Mouse (Mus musculus): ENCODE data around the gene Anks1. TPM values are rescaled to one million over a fixed set of nuclear protein-coding genes. Genes with fewer than 3 reads are reported as not detected.

Anks1 gene
- polyA plus RNA-seq, 1 experiment from 2014 or later: 18.7 TPM

- peaks cover 18% of the 10 kb centered on the region for H3K36me3 ChIP-seq (ENCODE audit: insufficient read depth)
- peak overlapping the region; percentile 20 for H3K4me3 ChIP-seq (ENCODE audit: low read depth, low read length)
- peak overlapping the region; percentile 58 for H3K4me2 ChIP-seq
- no peak for TF ChIP-seq CTCF (IDR thresholded peaks at IDR 0.05; ENCODE audit: low read depth)
- peaks cover 31% of the 10 kb centered on the region for H3K4me1 ChIP-seq (ENCODE audit: insufficient read depth)
- H3K9ac ChIP-seq: peak overlapping the region; percentile 44; the same call in 1 of the 2 replicates
- no peaks in the 10 kb centered on the region for H3K27me3 ChIP-seq (ENCODE audit: insufficient read depth, low read length)
- DNase-seq (peak; percentile 20), ATAC-seq (ENCODE audit: insufficient read depth) (no peak)
- WGBS: 55% methylated on average over 8 of the region's 8 CpGs
- peak overlapping the region; percentile 97; the same call in 1 of the 2 replicates for H3K27ac ChIP-seq (ENCODE audit: low read depth)
- no peaks in the 10 kb centered on the region for H3K9me3 ChIP-seq (ENCODE audit: low read depth, low read length)
Measured at GRCm38 (mm10) chr17:28008565-28008981, 99.5 kb downstream of the Anks1 start.

- Histone ChIP-seq H3K9me3 (ENCODE audit: low read depth, low read length) (no peaks in the 10 kb centered on the region), H3K4me1 (ENCODE audit: insufficient read depth) (peaks cover 36% of the 10 kb centered on the region), H3K4me3 (ENCODE audit: low read depth, low read length) (peak overlapping the region; percentile 20; the same call in 1 of the 2 replicates), H3K27ac (ENCODE audit: low read depth) (no peak overlapping the region), H3K27me3 (ENCODE audit: insufficient read depth, low read length) (no peaks in the 10 kb centered on the region), H3K36me3 (ENCODE audit: insufficient read depth) (peaks cover 18% of the 10 kb centered on the region; the same call in 1 of the 2 replicates), H3K9ac (0 out of 2 replicates have a peak overlapping the region, but pooled peaks have one; percentile 4), H3K4me2 (peak overlapping the region; percentile 58)
- ATAC-seq (ENCODE audit: insufficient read depth): no peak
- WGBS: 76% methylated on average over 10 of the region's 10 CpGs
- no peak for TF ChIP-seq CTCF (IDR thresholded peaks at IDR 0.05; ENCODE audit: low read depth)
- DNase-seq: no peak
Measured at GRCm38 (mm10) chr17:28009066-28009715, 100.1 kb downstream of the Anks1 start.

- Histone ChIP-seq H3K4me1 (ENCODE audit: insufficient read depth) (peaks cover 41% of the 10 kb centered on the region), H3K4me2 (peak overlapping the region; percentile 58), H3K27ac (ENCODE audit: low read depth) (no peak overlapping the region), H3K9me3 (ENCODE audit: low read depth, low read length) (no peaks in the 10 kb centered on the region), H3K4me3 (ENCODE audit: low read depth, low read length) (no peak overlapping the region), H3K27me3 (ENCODE audit: insufficient read depth, low read length) (no peaks in the 10 kb centered on the region), H3K9ac (no peak overlapping the region), H3K36me3 (ENCODE audit: insufficient read depth) (peaks cover 18% of the 10 kb centered on the region; the same call in 1 of the 2 replicates)
- ATAC-seq (ENCODE audit: insufficient read depth) (no peak), DNase-seq (no peak)
- 82% methylated on average over 7 of the region's 7 CpGs for WGBS
- no peak for TF ChIP-seq CTCF (IDR thresholded peaks at IDR 0.05; ENCODE audit: low read depth)
Measured at GRCm38 (mm10) chr17:28009716-28010114, 100.6 kb downstream of the Anks1 start.

- Histone ChIP-seq H3K9me3 (ENCODE audit: low read depth, low read length) (no peaks in the 10 kb centered on the region), H3K27me3 (ENCODE audit: insufficient read depth, low read length) (no peaks in the 10 kb centered on the region), H3K9ac (no peak overlapping the region), H3K4me2 (no peak overlapping the region), H3K4me1 (ENCODE audit: insufficient read depth) (peaks cover 43% of the 10 kb centered on the region), H3K27ac (ENCODE audit: low read depth) (no peak overlapping the region), H3K36me3 (ENCODE audit: insufficient read depth) (peaks cover 18% of the 10 kb centered on the region; the same call in 1 of the 2 replicates), H3K4me3 (ENCODE audit: low read depth, low read length) (no peak overlapping the region)
- DNase-seq (no peak), ATAC-seq (ENCODE audit: insufficient read depth) (no peak)
- no peak for TF ChIP-seq CTCF (IDR thresholded peaks at IDR 0.05; ENCODE audit: low read depth)
- WGBS: 92% methylated on average over 2 of the region's 2 CpGs
Measured at GRCm38 (mm10) chr17:28010925-28011324, 101.8 kb downstream of the Anks1 start.

GRCm38 (mm10) chr17:28012851-28013250 is 103.7 kb downstream of the Anks1 start:
- no peak for TF ChIP-seq CTCF (IDR thresholded peaks at IDR 0.05; ENCODE audit: low read depth)
- Histone ChIP-seq H3K36me3 (ENCODE audit: insufficient read depth) (peaks cover 18% of the 10 kb centered on the region; the same call in 1 of the 2 replicates), H3K4me3 (ENCODE audit: low read depth, low read length) (no peak overlapping the region), H3K27ac (ENCODE audit: low read depth) (peak overlapping the region; percentile 95), H3K9me3 (ENCODE audit: low read depth, low read length) (no peaks in the 10 kb centered on the region), H3K27me3 (ENCODE audit: insufficient read depth, low read length) (no peaks in the 10 kb centered on the region), H3K4me1 (ENCODE audit: insufficient read depth) (peaks cover 28% of the 10 kb centered on the region), H3K9ac (peak overlapping the region; percentile 5; the same call in 1 of the 2 replicates), H3K4me2 (peak overlapping the region; percentile 32)
- WGBS: 50% methylated on average over 6 of the region's 6 CpGs
- DNase-seq (peak; percentile 13), ATAC-seq (ENCODE audit: insufficient read depth) (no peak)

- peaks cover 24% of the 10 kb centered on the region for H3K4me1 ChIP-seq (ENCODE audit: insufficient read depth)
- 15% methylated on average over 11 of the region's 12 CpGs for WGBS
- no peaks in the 10 kb centered on the region for H3K27me3 ChIP-seq (ENCODE audit: insufficient read depth, low read length)
- TF ChIP-seq CTCF (IDR thresholded peaks at IDR 0.05; ENCODE audit: low read depth): peak; percentile 92
- H3K9me3 ChIP-seq (ENCODE audit: low read depth, low read length): no peaks in the 10 kb centered on the region
- peak overlapping the region; percentile 5; the same call in 1 of the 2 replicates for H3K9ac ChIP-seq
- H3K36me3 ChIP-seq (ENCODE audit: insufficient read depth): peaks cover 14% of the 10 kb centered on the region; the same call in 1 of the 2 replicates
- peak overlapping the region; percentile 95 for H3K27ac ChIP-seq (ENCODE audit: low read depth)
- DNase-seq: peak; percentile 93
- ATAC-seq (ENCODE audit: insufficient read depth): peak; percentile 90
- peak overlapping the region; percentile 32 for H3K4me2 ChIP-seq
- no peak overlapping the region for H3K4me3 ChIP-seq (ENCODE audit: low read depth, low read length)
Measured at GRCm38 (mm10) chr17:28013259-28013875, 104.3 kb downstream of the Anks1 start.

- Histone ChIP-seq H3K4me2 (peak overlapping the region; percentile 7; the same call in 1 of the 2 replicates), H3K9ac (no peak overlapping the region), H3K9me3 (ENCODE audit: low read depth, low read length) (no peaks in the 10 kb centered on the region), H3K36me3 (ENCODE audit: insufficient read depth) (peaks cover 13% of the 10 kb centered on the region; the same call in 1 of the 2 replicates), H3K27me3 (ENCODE audit: insufficient read depth, low read length) (no peaks in the 10 kb centered on the region), H3K4me3 (ENCODE audit: low read depth, low read length) (no peak overlapping the region), H3K4me1 (ENCODE audit: insufficient read depth) (peaks cover 23% of the 10 kb centered on the region), H3K27ac (ENCODE audit: low read depth) (peak overlapping the region; percentile 95)
- DNase-seq (peak; percentile 9), ATAC-seq (ENCODE audit: insufficient read depth) (no peak)
- 38% methylated on average over 4 of the region's 4 CpGs for WGBS
- no peak for TF ChIP-seq CTCF (IDR thresholded peaks at IDR 0.05; ENCODE audit: low read depth)
Measured at GRCm38 (mm10) chr17:28014449-28014848, 105.3 kb downstream of the Anks1 start.
